Mouse (Mus musculus) kidney, embryonic 15.5 days (tissue): ENCODE measurements around the gene Hbb-bt. TPM values are rescaled to one million over a fixed set of nuclear protein-coding genes. Genes with fewer than 3 reads are reported as not detected.
"Not testable (repeated sequence)": the region's sequence is repeated elsewhere in the genome, so short reads cannot be mapped to it uniquely, and the experiment has no call there.

Source experiments
- ATAC-seq: fragments of 200-750 bp; cut with Nextera tagmentation; replicated peaks from 2 replicates; pipeline ENCODE4 v1.8.0; 2017; ENCODE audit warnings: moderate TSS enrichment; ENCODE audit not compliant: low FRiP score
- H3K27ac ChIP-seq: fragments of 300-500 bp; sonication (generic); 2 replicates; pipeline ENCODE4 v1.5.1; 2015; ENCODE audit warnings: mild to moderate bottlenecking, inconsistent platforms
- H3K27me3 ChIP-seq: fragments of 300-500 bp; sonication (generic); 2 replicates; pipeline ENCODE4 v1.6.1; 2015; ENCODE audit warnings: inconsistent platforms
- H3K36me3 ChIP-seq: fragments of 300-500 bp; sonication (generic); 2 replicates; pipeline ENCODE4 v1.6.1; 2015; ENCODE audit warnings: inconsistent platforms
- H3K4me1 ChIP-seq: fragments of 300-500 bp; sonication (generic); 2 replicates; pipeline ENCODE4 v1.6.1; 2015; ENCODE audit warnings: inconsistent platforms
- H3K4me2 ChIP-seq: fragments of 300-500 bp; sonication (generic); 2 replicates; pipeline ENCODE4 v1.6.1; 2015; ENCODE audit warnings: moderate library complexity, mild to moderate bottlenecking, inconsistent platforms
- H3K4me3 ChIP-seq: fragments of 300-500 bp; sonication (generic); replicated peaks from 2 replicates; pipeline ENCODE4 v1.5.1; 2015; ENCODE audit warnings: mild to moderate bottlenecking, inconsistent platforms
- H3K9ac ChIP-seq: fragments of 300-500 bp; sonication (generic); 2 replicates; pipeline ENCODE4 v1.6.1; 2015; ENCODE audit warnings: mild to moderate bottlenecking, inconsistent platforms
- H3K9me3 ChIP-seq: fragments of 300-500 bp; sonication (generic); replicated peaks from 2 replicates; pipeline ENCODE4 v1.6.1; 2016; ENCODE audit warnings: inconsistent platforms
- WGBS: fragments of 180-500 bp; shearing (Covaris S2); methylation state at CpG from one replicate; pipeline ENCODE4 v1.1.7; 2015; ENCODE audit warnings: mixed read lengths; 5-methylcytosine and 5-hydroxymethylcytosine counted together
- polyA plus RNA-seq: library from polyadenylated mRNA; unstranded; fragments of >200 nt; fragmentation: Nextera tagmentation; extraction: Ambion mirVana; gene quantifications from 2 replicates; pipeline ENCODE4 v1.2.1, GENCODE M21; 2015

The Hbb-bt gene
- polyA plus RNA-seq, 1 experiment from 2014 or later, result 3,105 TPM

- no peak overlapping the region for H3K9ac ChIP-seq
- H3K27ac ChIP-seq, result no peak overlapping the region
- H3K4me3 ChIP-seq, result no peak overlapping the region
- 28% methylated on average over 4 of the region's 4 CpGs for WGBS
- no peaks in the 10 kb centered on the region for H3K9me3 ChIP-seq
- H3K36me3 ChIP-seq, result no peaks in the 10 kb centered on the region
- H3K4me2 ChIP-seq, result no peak overlapping the region
- H3K4me1 ChIP-seq, result no peaks in the 10 kb centered on the region
- ATAC-seq, result no peak
- no peaks in the 10 kb centered on the region for H3K27me3 ChIP-seq
Observed at GRCm38 (mm10) chr7:103792669-103793388, 21.0 kb downstream of the Hbb-bt start.

DNA sequence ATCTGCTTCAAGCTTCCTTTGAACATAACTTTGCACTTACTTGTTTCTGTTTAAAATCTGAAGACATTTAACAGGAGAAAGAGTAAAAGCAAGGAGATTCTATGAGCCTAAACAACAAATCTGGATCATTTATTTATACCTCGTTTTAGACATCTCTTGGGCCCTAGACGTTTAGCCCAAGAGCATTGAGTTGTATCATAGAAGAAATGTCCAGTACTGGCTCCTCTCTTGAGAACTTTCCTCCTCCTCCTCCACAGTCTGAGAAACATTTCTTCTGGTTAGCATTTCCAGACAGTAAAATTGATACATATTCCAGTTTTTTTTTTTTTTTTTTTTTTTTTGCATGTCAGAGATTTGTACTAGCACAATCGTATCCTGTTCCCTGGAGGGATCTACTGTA lies 22.1 kb downstream of the Hbb-bt start, which contains the start of gene Olfr67:
Olfr67 (minus strand) TSS at position 101 of the 400 bp plus-strand sequence.
- Histone ChIP-seq H3K4me1 (no peaks in the 10 kb centered on the region), H3K9ac (no peak within 1 kb of the TSS), H3K36me3 (no peaks in the 10 kb centered on the region), H3K27ac (no peak within 1 kb of the TSS), H3K4me3 (no peak within 1 kb of the TSS), H3K9me3 (no peaks in the 10 kb centered on the region), H3K4me2 (no peak within 1 kb of the TSS), H3K27me3 (no peaks in the 10 kb centered on the region)
- ATAC-seq, result no peak
- 77% methylated on average over 3 of the region's 3 CpGs for WGBS

DNA sequence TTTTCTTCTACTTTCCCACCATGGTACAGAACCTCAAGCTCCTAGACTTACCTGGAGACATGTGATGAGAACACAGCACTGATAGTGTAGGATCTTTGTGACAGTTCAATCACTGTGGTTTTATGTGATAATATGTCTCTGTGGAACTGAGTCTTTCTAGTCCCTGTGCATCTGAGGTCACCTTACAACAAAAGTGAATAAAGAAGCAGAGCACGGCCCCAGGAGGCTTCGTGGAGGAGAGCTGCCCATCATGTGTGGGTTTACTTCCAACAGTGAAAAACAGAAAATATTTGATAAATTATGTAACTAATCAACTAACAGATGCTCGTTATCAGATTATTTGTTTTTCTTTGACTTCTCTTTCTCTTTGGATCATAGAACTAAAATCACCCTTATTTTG lies 34.2 kb downstream of the Hbb-bt start, which contains the start of gene Olfr68:
Olfr68 (minus strand) TSS at position 101 of the 400 bp plus-strand sequence.
- H3K27ac ChIP-seq, result no peak within 1 kb of the TSS
- H3K27me3 ChIP-seq, result no peaks in the 10 kb centered on the region
- 80% methylated on average over 3 of the region's 3 CpGs for WGBS
- no peak for ATAC-seq
- H3K9me3 ChIP-seq, result no peaks in the 10 kb centered on the region
- H3K9ac ChIP-seq, result no peak within 1 kb of the TSS
- no peak within 1 kb of the TSS for H3K4me2 ChIP-seq
- H3K4me1 ChIP-seq, result no peaks in the 10 kb centered on the region
- H3K4me3 ChIP-seq, result no peak within 1 kb of the TSS
- no peaks in the 10 kb centered on the region for H3K36me3 ChIP-seq

DNA sequence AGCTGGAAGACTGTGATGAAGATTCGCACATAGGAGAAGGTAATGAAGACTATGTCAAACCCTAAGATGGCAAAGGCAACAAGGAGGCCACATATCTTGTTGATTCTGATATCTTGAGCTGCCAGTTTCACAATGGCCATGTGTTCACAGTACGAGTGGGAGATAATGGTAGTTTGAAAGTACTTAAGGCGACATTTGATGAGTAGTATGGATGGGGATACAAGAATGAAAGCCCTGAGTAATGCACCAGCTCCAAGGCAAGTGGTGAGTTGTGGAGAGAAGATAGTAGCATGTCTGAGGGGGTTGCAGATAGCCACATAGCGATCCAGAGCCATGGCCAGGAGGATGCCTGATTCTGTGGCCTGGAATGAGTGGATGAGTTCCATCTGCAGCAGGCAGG lies 36.1 kb downstream of the Hbb-bt start:
- H3K9me3 ChIP-seq, H3K4me1 ChIP-seq, H3K36me3 ChIP-seq, H3K9ac ChIP-seq, H3K4me3 ChIP-seq, H3K4me2 ChIP-seq, H3K27ac ChIP-seq, H3K27me3 ChIP-seq, ATAC-seq: not testable (repeated sequence)
- 84% methylated on average over 4 of the region's 4 CpGs for WGBS

DNA sequence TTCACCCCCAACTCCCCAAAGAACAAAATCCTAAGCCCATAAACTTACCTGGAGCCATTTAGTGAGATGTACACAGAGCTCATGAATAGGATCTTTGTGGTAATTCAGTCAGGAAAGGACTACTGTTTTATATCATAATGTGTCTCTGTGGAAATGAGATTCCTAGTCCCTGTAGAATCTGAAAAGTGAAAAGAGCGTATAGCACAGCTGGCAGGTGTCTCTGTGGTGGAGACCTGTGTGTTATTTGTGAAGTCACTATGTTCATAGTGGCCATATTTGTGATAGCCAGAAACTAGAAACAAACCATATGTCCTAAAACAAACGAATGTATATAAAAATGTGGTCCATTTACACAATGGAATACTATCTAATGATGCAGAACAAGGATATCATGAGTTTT lies 42.3 kb downstream of the Hbb-bt start, which contains the start of gene Olfr69:
Olfr69 (minus strand) TSS at position 101 of the 400 bp plus-strand sequence.
- Histone ChIP-seq H3K4me3 (no peak within 1 kb of the TSS), H3K27ac (no peak within 1 kb of the TSS), H3K9me3 (no peaks in the 10 kb centered on the region), H3K4me2 (no peak within 1 kb of the TSS), H3K9ac (no peak within 1 kb of the TSS), H3K27me3 (no peaks in the 10 kb centered on the region), H3K4me1 (no peaks in the 10 kb centered on the region), H3K36me3 (no peaks in the 10 kb centered on the region)
- WGBS, result 83% methylated on average over 2 of the region's 2 CpGs
- ATAC-seq, result no peak

DNA sequence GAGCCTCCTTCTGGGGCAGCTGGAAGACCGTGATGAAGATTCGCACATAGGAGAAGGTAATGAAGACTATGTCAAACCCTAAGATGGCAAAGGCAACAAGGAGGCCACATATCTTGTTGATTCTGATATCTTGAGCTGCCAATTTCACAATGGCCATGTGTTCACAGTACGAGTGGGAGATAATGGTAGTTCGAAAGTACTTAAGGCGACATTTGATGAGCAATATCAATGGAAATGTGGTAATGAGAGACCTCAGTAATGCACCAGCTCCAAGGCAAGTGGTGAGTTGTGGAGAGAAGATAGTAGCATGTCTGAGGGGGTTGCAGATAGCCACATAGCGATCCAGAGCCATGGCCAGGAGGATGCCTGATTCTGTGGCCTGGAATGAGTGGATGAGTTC lies 46.1 kb downstream of the Hbb-bt start:
- ATAC-seq, H3K4me2 ChIP-seq, H3K27me3 ChIP-seq, H3K9me3 ChIP-seq, H3K36me3 ChIP-seq, H3K4me1 ChIP-seq, H3K27ac ChIP-seq, H3K9ac ChIP-seq, H3K4me3 ChIP-seq: not testable (repeated sequence)
- WGBS, result 87% methylated on average over 5 of the region's 6 CpGs

Other genes starting within 250 kb of the Hbb-bt start
- not detected in 2 replicates for gene Olfr616, start 244.9 kb downstream of the Hbb-bt start, polyA plus RNA-seq
- not detected in 2 replicates for gene Olfr617, start 240.9 kb downstream of the Hbb-bt start, polyA plus RNA-seq
- gene Olfr618, start 223.9 kb downstream of the Hbb-bt start, polyA plus RNA-seq, result not detected in 2 replicates
- gene Olfr619, start 213.4 kb downstream of the Hbb-bt start, polyA plus RNA-seq, result not detected in 2 replicates
- gene Olfr620, start 201.5 kb downstream of the Hbb-bt start, polyA plus RNA-seq, result not detected in 2 replicates
- gene Olfr622, start 171.3 kb downstream of the Hbb-bt start, polyA plus RNA-seq, result not detected in 2 replicates
- gene Olfr623, start 150.3 kb downstream of the Hbb-bt start, polyA plus RNA-seq, result not detected in 2 replicates
- 0.03 TPM in 1 of 2 replicates, not detected in the other for gene Olfr624, start 142.8 kb downstream of the Hbb-bt start, polyA plus RNA-seq
- not detected in 2 replicates for gene Olfr625-ps1, start 131.3 kb downstream of the Hbb-bt start, polyA plus RNA-seq
- gene Olfr243, start 99.3 kb downstream of the Hbb-bt start, polyA plus RNA-seq, result not detected in 2 replicates
- not detected in 2 replicates for gene Olfr628, start 83.6 kb downstream of the Hbb-bt start, polyA plus RNA-seq
- not detected in 2 replicates for gene Olfr629, start 69.1 kb downstream of the Hbb-bt start, polyA plus RNA-seq
- not detected in 2 replicates for gene Olfr630, start 56.7 kb downstream of the Hbb-bt start, polyA plus RNA-seq
- not detected in 2 replicates for gene Olfr69, start 42.4 kb downstream of the Hbb-bt start, polyA plus RNA-seq
- not detected in 2 replicates for gene Olfr68, start 34.3 kb downstream of the Hbb-bt start, polyA plus RNA-seq
- gene Olfr67, start 22.2 kb downstream of the Hbb-bt start, polyA plus RNA-seq, result not detected in 2 replicates
- gene Hbb-bs, start 14.1 kb upstream of the Hbb-bt start, polyA plus RNA-seq, result 7,996 and 8,703 TPM in 2 replicates
- not detected in 2 replicates for gene Hbb-bh2, start 26.5 kb upstream of the Hbb-bt start, polyA plus RNA-seq
- 1.8 and 2.3 TPM in 2 replicates for gene Hbb-bh1, start 29.2 kb upstream of the Hbb-bt start, polyA plus RNA-seq
- gene Hbb-y, start 39.2 kb upstream of the Hbb-bt start, polyA plus RNA-seq, result 188 and 278 TPM in 2 replicates
- gene Olfr66, start 72.3 kb upstream of the Hbb-bt start, polyA plus RNA-seq, result not detected in 2 replicates
- gene Olfr64, start 80.5 kb upstream of the Hbb-bt start, polyA plus RNA-seq, result not detected in 2 replicates
- gene Olfr65, start 89.5 kb upstream of the Hbb-bt start, polyA plus RNA-seq, result not detected in 2 replicates
- not detected in 2 replicates for gene Olfr631, start 114.8 kb upstream of the Hbb-bt start, polyA plus RNA-seq
- not detected in 2 replicates for gene Olfr632, start 120.4 kb upstream of the Hbb-bt start, polyA plus RNA-seq
- not detected in 2 replicates for gene Olfr633, start 130.4 kb upstream of the Hbb-bt start, polyA plus RNA-seq
- not detected in 2 replicates for gene Olfr635, start 157.2 kb upstream of the Hbb-bt start, polyA plus RNA-seq
- gene Olfr638, start 184.8 kb upstream of the Hbb-bt start, polyA plus RNA-seq, result not detected in 2 replicates
- 0.03 TPM in 1 of 2 replicates, not detected in the other for gene Olfr639, start 203.3 kb upstream of the Hbb-bt start, polyA plus RNA-seq
- not detected in 2 replicates for gene Olfr640, start 211.6 kb upstream of the Hbb-bt start, polyA plus RNA-seq
- not detected in 2 replicates for gene Olfr641, start 221.4 kb upstream of the Hbb-bt start, polyA plus RNA-seq
- gene Olfr642, start 238.7 kb upstream of the Hbb-bt start, polyA plus RNA-seq, result not detected in 2 replicates
- gene 4930516K23Rik, start 247.4 kb upstream of the Hbb-bt start, polyA plus RNA-seq, result not detected in 2 replicates